Mouse (Mus musculus) embryonic fibroblast, embryonic 13.5 days (primary cell): Measurements from ENCODE around the gene Dnaic2.

Source experiments
- CTCF ChIP-seq: IDR thresholded peaks from 2 replicates; pipeline ENCODE4 v1.5.1; 2011; ENCODE audit warnings: mild to moderate bottlenecking, control low read depth, low read length, moderate library complexity, borderline replicate concordance; ENCODE audit not compliant: insufficient read depth
- POLR2A ChIP-seq: IDR thresholded peaks from 2 replicates; pipeline ENCODE4 v1.6.1; 2011; ENCODE audit warnings: low read depth, mild to moderate bottlenecking, control low read depth, low read length, moderate library complexity

DNA sequence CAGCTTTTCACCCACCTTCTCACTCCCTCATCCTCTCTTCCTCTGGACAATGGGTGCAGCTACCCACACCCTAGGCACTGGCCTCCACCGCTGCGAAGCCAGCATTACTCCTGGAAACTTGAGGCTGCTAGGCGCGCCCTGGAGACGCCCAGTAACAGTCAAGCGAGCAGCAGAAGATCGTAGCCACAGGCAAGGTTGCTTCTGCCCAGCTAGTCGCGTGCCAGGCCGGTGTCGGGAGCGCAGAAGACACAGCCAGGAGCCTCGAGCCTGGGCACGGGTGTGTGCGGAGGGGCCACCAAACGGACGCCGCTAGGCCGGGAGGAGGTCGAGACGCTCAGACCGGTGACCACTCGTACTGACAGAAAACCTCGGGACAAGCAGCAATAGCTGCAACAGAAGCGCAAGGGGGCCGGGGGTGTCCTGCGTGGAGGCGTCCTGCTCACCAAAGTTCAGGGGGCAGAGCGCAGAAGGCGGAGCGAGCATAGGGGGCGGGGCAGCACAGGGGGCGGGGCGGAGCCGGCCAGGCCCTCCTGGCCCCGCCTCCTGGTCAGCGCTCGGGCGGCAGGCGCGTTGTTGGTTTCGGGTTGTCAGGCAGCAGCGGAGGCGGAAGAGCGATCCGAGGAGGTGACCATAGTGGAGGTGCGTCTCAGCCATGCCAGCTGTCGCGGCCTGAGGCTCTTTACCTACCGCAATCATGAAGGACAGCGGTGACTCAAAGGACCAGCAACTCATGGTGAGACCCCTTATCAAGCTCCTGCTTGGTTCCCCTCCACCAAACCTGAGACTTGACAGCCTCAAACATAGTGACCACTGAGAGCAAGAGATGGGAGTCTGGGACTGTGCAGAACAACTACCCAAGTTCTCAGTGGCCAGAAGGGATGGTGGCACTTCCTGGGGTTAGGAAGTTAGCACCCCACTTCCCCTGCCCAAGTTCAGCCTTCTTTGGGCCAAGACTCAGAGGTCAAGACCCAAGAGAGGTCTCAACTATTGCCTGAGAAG is 37.9 kb downstream of the Dnaic2 start, which contains the start of gene Kif19a:
- TF ChIP-seq CTCF (no peak), POLR2A (no peak)
